Mouse (Mus musculus): ENCODE measurements around the gene Krt2. TPM values are rescaled to one million over a fixed set of nuclear protein-coding genes. Genes with fewer than 3 reads are reported as not detected.

Gene Krt2
- total and polyA plus RNA-seq, 2 experiments from 2014 or later: 0.21 to 0.37 TPM

GRCm38 (mm10) chr15:101833131-101833530, 15.2 kb upstream of the Krt2 start:
- Histone ChIP-seq H3K27me3 (ENCODE audit: insufficient read depth, low read length) (no peaks in the 10 kb centered on the region), H3K36me3 (ENCODE audit: insufficient read depth, low read length) (no peaks in the 10 kb centered on the region), H3K9ac (replicated peaks; ENCODE audit: low read length) (no peak overlapping the region), H3K9me3 (ENCODE audit: low read length) (no peaks in the 10 kb centered on the region), H3K4me2 (ENCODE audit: low read depth, low read length) (no peak overlapping the region), H3K27ac (no peak overlapping the region), H3K4me1 (ENCODE audit: insufficient read depth, low read length) (no peaks in the 10 kb centered on the region), H3K4me3 (ENCODE audit: low read length) (no peak overlapping the region)
- TF ChIP-seq CTCF (IDR thresholded peaks at IDR 0.05; ENCODE audit: low read depth): no peak
- 52% methylated on average over 6 of the region's 6 CpGs for WGBS
- DNase-seq (ENCODE audit: low spot score) (no peak), ATAC-seq (no peak)

GRCm38 (mm10) chr15:101829441-101829840, 11.5 kb upstream of the Krt2 start:
- DNase-seq (ENCODE audit: low spot score) (no peak), ATAC-seq (no peak)
- no peak overlapping the region for H3K4me3 ChIP-seq (ENCODE audit: low read length)
- no peak overlapping the region for H3K27ac ChIP-seq
- H3K4me1 ChIP-seq (ENCODE audit: insufficient read depth, low read length): no peaks in the 10 kb centered on the region
- no peaks in the 10 kb centered on the region for H3K9me3 ChIP-seq (ENCODE audit: low read length)
- no peaks in the 10 kb centered on the region for H3K27me3 ChIP-seq (ENCODE audit: insufficient read depth, low read length)
- H3K9ac ChIP-seq (replicated peaks; ENCODE audit: low read length): no peak overlapping the region
- no peak overlapping the region for H3K4me2 ChIP-seq (ENCODE audit: low read depth, low read length)
- WGBS: 66% methylated on average over 5 of the region's 5 CpGs
- no peaks in the 10 kb centered on the region for H3K36me3 ChIP-seq (ENCODE audit: insufficient read depth, low read length)
- TF ChIP-seq CTCF (IDR thresholded peaks at IDR 0.05; ENCODE audit: low read depth): peak; percentile 9; the same call in 1 of the 2 replicates

GRCm38 (mm10) chr15:101821786-101822185, 3.8 kb upstream of the Krt2 start:
- Histone ChIP-seq H3K36me3 (ENCODE audit: insufficient read depth, low read length) (no peaks in the 10 kb centered on the region), H3K4me3 (ENCODE audit: low read length) (no peak overlapping the region), H3K9me3 (ENCODE audit: low read length) (no peaks in the 10 kb centered on the region), H3K27ac (no peak overlapping the region), H3K4me2 (ENCODE audit: low read depth, low read length) (no peak overlapping the region), H3K4me1 (ENCODE audit: insufficient read depth, low read length) (no peaks in the 10 kb centered on the region), H3K9ac (replicated peaks; ENCODE audit: low read length) (no peak overlapping the region), H3K27me3 (ENCODE audit: insufficient read depth, low read length) (no peaks in the 10 kb centered on the region)
- TF ChIP-seq CTCF (IDR thresholded peaks at IDR 0.05; ENCODE audit: low read depth): no peak
- DNase-seq (ENCODE audit: low spot score) (no peak), ATAC-seq (no peak)
- 30% methylated on average over 3 of the region's 3 CpGs for WGBS

GRCm38 (mm10) chr15:101803052-101803822, 14.7 kb downstream of the Krt2 start:
- Histone ChIP-seq H3K4me1 (ENCODE audit: insufficient read depth, low read length) (peaks cover 11% of the 10 kb centered on the region), H3K27me3 (ENCODE audit: insufficient read depth, low read length) (no peaks in the 10 kb centered on the region), H3K4me3 (ENCODE audit: low read length) (no peak overlapping the region), H3K9me3 (ENCODE audit: low read length) (no peaks in the 10 kb centered on the region), H3K4me2 (ENCODE audit: low read depth, low read length) (no peak overlapping the region; the same call in 1 of the 2 replicates), H3K36me3 (ENCODE audit: insufficient read depth, low read length) (no peaks in the 10 kb centered on the region), H3K9ac (replicated peaks; ENCODE audit: low read length) (no peak overlapping the region), H3K27ac (no peak overlapping the region)
- WGBS: 44% methylated on average over 11 of the region's 11 CpGs
- TF ChIP-seq CTCF (IDR thresholded peaks at IDR 0.05; ENCODE audit: low read depth): no peak
- DNase-seq (ENCODE audit: low spot score) (no peak), ATAC-seq (no peak)

GRCm38 (mm10) chr15:101802296-101802835, 15.6 kb downstream of the Krt2 start, which contains the start of gene Krt73:
Gene Krt73, minus strand, starts transcription at chr15:101802346.
- WGBS: 53% methylated on average over 6 of the region's 6 CpGs
- Histone ChIP-seq H3K9me3 (ENCODE audit: low read length) (no peaks in the 10 kb centered on the region), H3K36me3 (ENCODE audit: insufficient read depth, low read length) (no peaks in the 10 kb centered on the region), H3K4me3 (ENCODE audit: low read length) (no peak within 1 kb of the TSS), H3K4me1 (ENCODE audit: insufficient read depth, low read length) (peaks cover 11% of the 10 kb centered on the region), H3K4me2 (ENCODE audit: low read depth, low read length) (no peak within 1 kb of the TSS; the same call in 1 of the 2 replicates), H3K9ac (replicated peaks; ENCODE audit: low read length) (no peak within 1 kb of the TSS), H3K27me3 (ENCODE audit: insufficient read depth, low read length) (no peaks in the 10 kb centered on the region), H3K27ac (0 out of 2 replicates have a peak within 1 kb of the TSS, but pooled peaks have one; percentile 11)
- ATAC-seq (peak; percentile 61; the same call in 1 of the 2 replicates), DNase-seq (ENCODE audit: low spot score) (peak; percentile 65)
- TF ChIP-seq CTCF (IDR thresholded peaks at IDR 0.05; ENCODE audit: low read depth): no peak

GRCm38 (mm10) chr15:101790867-101791266, 27.1 kb downstream of the Krt2 start:
- 0 out of 2 replicates have a peak, but pooled peaks cover 3% of the 10 kb centered on the region for H3K27me3 ChIP-seq (ENCODE audit: insufficient read depth, low read length)
- no peaks in the 10 kb centered on the region for H3K36me3 ChIP-seq (ENCODE audit: insufficient read depth, low read length)
- 11% methylated on average over 3 of the region's 3 CpGs for WGBS
- no peaks in the 10 kb centered on the region for H3K9me3 ChIP-seq (ENCODE audit: low read length)
- no peaks in the 10 kb centered on the region for H3K4me1 ChIP-seq (ENCODE audit: insufficient read depth, low read length)
- no peak overlapping the region for H3K27ac ChIP-seq
- ATAC-seq (peak; percentile 18; the same call in 1 of the 2 replicates), DNase-seq (ENCODE audit: low spot score) (peak; percentile 34)
- no peak overlapping the region for H3K9ac ChIP-seq (replicated peaks; ENCODE audit: low read length)
- TF ChIP-seq CTCF (IDR thresholded peaks at IDR 0.05; ENCODE audit: low read depth): no peak
- no peak overlapping the region for H3K4me2 ChIP-seq (ENCODE audit: low read depth, low read length)
- H3K4me3 ChIP-seq (ENCODE audit: low read length): no peak overlapping the region

Measured in hindbrain, postnatal 0 days (tissue).